Mouse (Mus musculus) heart, embryonic 12.5 days (tissue): ENCODE measurements around the gene Ralgps1. TPM values are rescaled to one million over a fixed set of nuclear protein-coding genes. Genes with fewer than 3 reads are reported as not detected.

Source experiments
- ATAC-seq: fragments of 200-750 bp; cut with Nextera tagmentation; 2 replicates; pipeline ENCODE4 v1.8.0; 2017; ENCODE audit warnings: moderate TSS enrichment, moderate library complexity; ENCODE audit not compliant: insufficient number of reproducible peaks, low FRiP score
- H3K27ac ChIP-seq: fragments of 300-500 bp; sonication (generic); 2 replicates; pipeline ENCODE4 v1.5.1; 2016; ENCODE audit warnings: mild to moderate bottlenecking, moderate library complexity; ENCODE audit not compliant: poor library complexity, severe bottlenecking
- H3K27me3 ChIP-seq: fragments of 300-500 bp; sonication (generic); replicated peaks from 2 replicates; pipeline ENCODE4 v1.6.1; 2016; ENCODE audit warnings: mild to moderate bottlenecking, moderate library complexity
- H3K36me3 ChIP-seq: fragments of 300-500 bp; sonication (generic); 2 replicates; pipeline ENCODE4 v1.6.1; 2016; ENCODE audit warnings: mild to moderate bottlenecking, moderate library complexity
- H3K4me1 ChIP-seq: fragments of 300-500 bp; sonication (generic); replicated peaks from 2 replicates; pipeline ENCODE4 v1.6.1; 2016; ENCODE audit warnings: mild to moderate bottlenecking
- H3K4me2 ChIP-seq: fragments of 300-500 bp; sonication (generic); 2 replicates; pipeline ENCODE4 v1.6.1; 2016; ENCODE audit warnings: mild to moderate bottlenecking, moderate library complexity
- H3K4me3 ChIP-seq: fragments of 300-500 bp; sonication (generic); 2 replicates; pipeline ENCODE4 v1.5.1; 2016; ENCODE audit warnings: mild to moderate bottlenecking
- H3K9ac ChIP-seq: fragments of 300-500 bp; sonication (generic); 2 replicates; pipeline ENCODE4 v1.6.1; 2016; ENCODE audit warnings: mild to moderate bottlenecking, moderate library complexity
- H3K9me3 ChIP-seq: fragments of 300-500 bp; sonication (generic); replicated peaks from 2 replicates; pipeline ENCODE4 v1.6.1; 2016; ENCODE audit warnings: mild to moderate bottlenecking, moderate library complexity
- WGBS: fragments of 180-500 bp; shearing (Covaris S2); methylation state at CpG from one replicate; pipeline ENCODE4 v1.1.7; 2016; 5-methylcytosine and 5-hydroxymethylcytosine counted together
- polyA plus RNA-seq: library from polyadenylated mRNA; unstranded; fragments of >200 nt; fragmentation: Nextera tagmentation; extraction: Ambion mirVana; gene quantifications from 2 replicates; pipeline ENCODE4 v1.2.1, GENCODE M21; 2016

Ralgps1 gene
- polyA plus RNA-seq, 1 experiment from 2014 or later = 6.3 TPM

DNA sequence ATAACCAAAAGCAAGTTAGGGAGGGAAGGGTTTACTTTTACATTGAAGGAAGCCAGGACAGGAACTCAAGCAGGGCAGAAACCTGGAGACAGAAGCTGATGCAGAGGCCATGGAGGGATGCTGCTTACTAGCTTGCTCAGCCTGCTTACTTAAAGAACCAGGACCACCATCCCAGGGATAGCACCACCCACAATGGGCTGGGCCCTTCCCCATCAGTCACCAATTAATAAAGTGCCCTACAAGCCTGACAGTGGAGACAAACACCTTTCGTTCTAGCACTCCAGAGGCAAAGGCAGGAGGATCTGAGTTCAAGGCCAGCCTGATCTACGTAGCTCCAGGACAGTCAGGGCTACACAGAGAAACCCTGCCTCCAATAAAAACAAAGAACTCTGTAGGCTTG is 23.8 kb upstream of the Ralgps1 start:
- 80% methylated on average over 2 of the region's 2 CpGs for WGBS
- Histone ChIP-seq H3K27ac (no peak overlapping the region), H3K36me3 (no peaks in the 10 kb centered on the region), H3K4me2 (no peak overlapping the region), H3K9ac (no peak overlapping the region), H3K27me3 (no peaks in the 10 kb centered on the region), H3K4me3 (no peak overlapping the region), H3K9me3 (0 out of 2 replicates have a peak, but pooled peaks cover 2% of the 10 kb centered on the region), H3K4me1 (no peaks in the 10 kb centered on the region)
- no peak for ATAC-seq

DNA sequence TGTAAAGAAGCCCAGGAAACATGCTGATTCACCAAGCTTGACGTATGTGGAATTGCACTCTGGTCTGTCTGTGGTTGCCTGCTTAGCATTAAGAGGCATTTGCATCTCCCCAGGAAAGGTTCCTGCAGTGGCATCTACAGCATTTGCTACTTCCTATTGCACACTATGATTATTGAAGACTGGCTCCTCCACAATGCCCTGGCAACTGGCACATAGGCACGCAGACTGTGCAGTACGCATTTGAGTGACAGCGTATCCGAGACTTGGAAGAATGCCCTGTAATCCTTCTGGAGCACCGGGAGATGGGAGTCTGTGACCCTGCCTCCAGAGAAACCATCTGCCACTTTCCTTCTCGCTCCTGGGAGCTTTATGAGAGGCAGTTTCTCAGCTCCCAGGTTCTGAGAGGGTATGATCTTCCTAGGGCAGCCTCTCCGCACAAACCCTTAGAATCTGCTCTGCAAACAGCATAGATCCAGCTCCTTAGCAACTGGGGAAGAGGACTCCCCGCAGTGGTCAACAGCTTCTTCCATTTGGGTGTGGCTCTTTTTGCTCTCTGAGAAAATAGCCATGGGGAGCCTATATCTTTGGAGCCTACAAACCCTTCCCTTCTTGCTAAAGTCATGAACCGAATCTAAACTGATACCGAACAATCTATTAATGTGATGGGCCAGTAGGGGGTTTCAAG is 22.8 kb upstream of the Ralgps1 start:
- 69% methylated on average over 11 of the region's 11 CpGs for WGBS
- Histone ChIP-seq H3K4me2 (no peak overlapping the region), H3K27me3 (no peaks in the 10 kb centered on the region), H3K36me3 (no peaks in the 10 kb centered on the region), H3K27ac (no peak overlapping the region), H3K4me3 (no peak overlapping the region), H3K9me3 (peaks cover 5% of the 10 kb centered on the region; the same call in 1 of the 2 replicates), H3K9ac (no peak overlapping the region), H3K4me1 (no peaks in the 10 kb centered on the region)
- no peak for ATAC-seq

DNA sequence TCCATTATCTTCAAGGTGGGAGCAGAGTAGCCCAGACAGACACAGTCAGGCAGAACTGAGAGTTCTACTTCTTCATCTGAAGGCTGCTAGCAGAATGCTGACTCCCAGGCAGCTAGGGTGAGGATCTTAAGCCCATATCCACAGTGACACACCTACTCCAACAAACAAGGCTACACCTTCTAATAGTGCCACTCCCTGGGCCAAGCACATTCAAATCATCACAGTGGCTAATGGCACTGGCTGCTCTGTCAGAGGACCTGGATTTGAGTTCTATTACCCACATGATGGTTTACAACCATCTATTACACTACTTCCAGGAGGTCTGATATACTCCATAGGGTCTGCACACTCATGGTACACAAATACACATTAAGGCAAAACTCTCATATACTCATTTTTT is 21.7 kb upstream of the Ralgps1 start:
- no peak overlapping the region for H3K27ac ChIP-seq
- H3K4me1 ChIP-seq = no peaks in the 10 kb centered on the region
- no peak overlapping the region for H3K4me2 ChIP-seq
- no peaks in the 10 kb centered on the region for H3K27me3 ChIP-seq
- H3K9ac ChIP-seq = no peak overlapping the region
- H3K36me3 ChIP-seq = no peaks in the 10 kb centered on the region
- H3K9me3 ChIP-seq = peaks cover 5% of the 10 kb centered on the region; the same call in 1 of the 2 replicates
- no peak overlapping the region for H3K4me3 ChIP-seq
- no peak for ATAC-seq

DNA sequence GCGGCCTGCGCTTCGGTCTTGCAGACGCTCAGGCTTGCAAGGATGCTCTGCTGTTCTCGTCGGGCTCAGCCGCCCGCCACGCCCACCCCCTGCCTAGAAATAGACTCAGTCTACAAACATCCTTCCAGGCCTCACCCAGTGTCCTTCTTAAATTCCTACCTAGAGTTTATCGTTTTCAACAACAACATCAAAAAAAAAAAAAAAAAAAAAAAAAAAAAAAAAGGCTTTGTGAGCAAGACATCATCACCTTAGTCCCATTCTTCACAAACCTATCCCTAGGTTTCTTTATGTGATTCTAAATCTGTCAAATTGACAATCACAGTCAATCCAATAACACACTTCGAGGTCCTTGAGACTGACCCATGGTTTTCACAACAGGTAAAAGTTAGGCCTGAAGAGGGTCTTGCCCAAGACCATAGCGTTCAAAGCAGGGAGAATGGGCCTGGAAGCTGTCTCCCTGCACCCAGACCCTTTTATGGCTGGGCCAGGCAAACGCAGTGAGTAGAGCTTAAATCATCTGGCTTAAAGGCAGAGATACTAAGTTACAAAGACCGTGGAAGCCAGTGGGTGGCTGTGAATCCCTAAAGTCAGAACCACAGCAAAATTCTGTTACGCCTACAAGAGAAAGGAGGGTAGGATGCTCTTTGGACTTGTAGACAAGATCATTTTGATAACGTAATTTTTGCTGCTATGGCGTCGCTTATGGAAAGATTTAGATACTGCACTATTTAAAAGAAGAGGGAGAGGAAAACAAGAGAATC is 542 bp upstream of the Ralgps1 start:
- Histone ChIP-seq H3K27me3 (no peaks in the 10 kb centered on the region), H3K4me2 (peak overlapping the region; percentile 97), H3K4me1 (peaks cover 6% of the 10 kb centered on the region), H3K36me3 (no peaks in the 10 kb centered on the region), H3K27ac (no peak overlapping the region), H3K9me3 (no peaks in the 10 kb centered on the region), H3K4me3 (peak overlapping the region; percentile 88), H3K9ac (no peak overlapping the region; the same call in 1 of the 2 replicates)
- WGBS = 37% methylated on average over 15 of the region's 18 CpGs
- ATAC-seq = no peak

DNA sequence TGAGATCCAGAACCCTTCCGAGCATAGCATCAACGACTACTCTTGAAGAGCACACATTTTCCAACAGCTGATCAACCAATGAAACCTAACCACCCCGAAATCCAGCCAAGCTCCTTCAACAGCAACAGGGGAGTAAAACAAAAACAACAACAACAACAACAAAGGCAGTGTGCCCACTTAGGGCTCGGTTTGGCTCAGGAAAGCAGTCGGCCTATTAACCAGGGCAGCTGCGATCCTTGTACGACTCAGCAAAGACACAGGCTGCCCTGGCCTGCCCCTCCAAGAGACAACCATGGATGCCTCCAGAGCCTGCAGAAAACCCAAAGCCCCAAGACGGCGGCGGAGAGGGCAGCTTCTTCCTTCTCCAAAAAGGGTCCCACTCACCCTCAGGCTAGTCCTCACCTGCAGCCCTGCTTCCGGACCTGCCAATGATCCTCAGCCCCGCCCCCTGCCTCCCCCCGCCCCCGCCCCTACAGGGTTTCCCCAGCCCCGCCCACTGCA is 960 bp downstream of the Ralgps1 start:
- no peak for ATAC-seq
- H3K36me3 ChIP-seq = no peaks in the 10 kb centered on the region
- H3K4me1 ChIP-seq = peaks cover 12% of the 10 kb centered on the region
- H3K4me2 ChIP-seq = peak overlapping the region; percentile 97
- H3K9ac ChIP-seq = peak overlapping the region; percentile 89
- no peaks in the 10 kb centered on the region for H3K27me3 ChIP-seq
- WGBS = 15% methylated on average over 15 of the region's 15 CpGs
- H3K4me3 ChIP-seq = peak overlapping the region; percentile 88
- no peaks in the 10 kb centered on the region for H3K9me3 ChIP-seq
- no peak overlapping the region for H3K27ac ChIP-seq

DNA sequence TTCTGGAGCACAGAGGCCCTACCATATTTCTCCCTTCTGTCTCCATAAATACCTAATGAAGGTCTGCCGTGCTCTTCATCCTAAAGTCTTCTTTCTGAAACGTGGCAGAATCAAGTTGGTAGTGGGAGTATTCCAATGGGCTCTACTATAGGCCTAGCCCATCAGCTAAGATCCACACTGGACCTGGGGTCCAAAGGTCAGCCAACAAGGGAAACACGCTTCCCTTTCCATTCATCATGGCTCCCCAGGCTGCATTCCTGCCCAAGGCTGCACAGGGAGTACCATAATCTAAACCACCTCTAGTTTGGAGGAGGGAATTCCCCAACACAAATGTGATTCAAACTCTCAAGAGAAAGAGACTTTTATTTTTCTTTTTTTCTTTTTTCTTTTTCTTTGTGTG is 1.8 kb downstream of the Ralgps1 start:
- Histone ChIP-seq H3K27ac (no peak overlapping the region), H3K4me2 (no peak overlapping the region), H3K9ac (no peak overlapping the region), H3K9me3 (no peaks in the 10 kb centered on the region), H3K4me3 (no peak overlapping the region), H3K36me3 (no peaks in the 10 kb centered on the region), H3K27me3 (no peaks in the 10 kb centered on the region), H3K4me1 (peaks cover 12% of the 10 kb centered on the region)
- 73% methylated on average over 3 of the region's 3 CpGs for WGBS
- ATAC-seq = no peak

DNA sequence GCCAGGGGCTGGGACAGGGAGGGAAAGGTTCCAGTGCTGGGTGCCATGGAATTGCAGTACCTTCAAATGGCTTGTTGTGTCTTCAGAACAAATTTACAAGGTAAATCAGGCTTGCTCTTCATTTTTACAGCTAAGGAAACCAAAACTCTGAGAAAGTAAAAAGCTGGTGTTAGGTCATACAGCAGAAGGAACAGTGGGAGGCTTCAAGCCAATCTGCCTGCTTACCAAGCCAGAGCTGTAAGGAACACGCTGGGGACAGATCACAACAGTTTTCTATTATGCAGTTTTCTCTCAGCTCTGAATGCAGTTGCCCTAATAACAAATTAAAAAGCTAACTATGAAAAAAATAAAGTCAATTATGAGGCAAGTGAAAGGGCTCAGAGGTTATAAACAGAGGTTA is 2.8 kb downstream of the Ralgps1 start:
- peaks cover 12% of the 10 kb centered on the region for H3K4me1 ChIP-seq
- no peaks in the 10 kb centered on the region for H3K36me3 ChIP-seq
- H3K9me3 ChIP-seq = no peaks in the 10 kb centered on the region
- H3K9ac ChIP-seq = no peak overlapping the region
- H3K27me3 ChIP-seq = no peaks in the 10 kb centered on the region
- H3K4me2 ChIP-seq = no peak overlapping the region
- no peak overlapping the region for H3K4me3 ChIP-seq
- H3K27ac ChIP-seq = no peak overlapping the region
- no peak for ATAC-seq
- WGBS = 79% methylated on average over 1 of the region's 1 CpGs

DNA sequence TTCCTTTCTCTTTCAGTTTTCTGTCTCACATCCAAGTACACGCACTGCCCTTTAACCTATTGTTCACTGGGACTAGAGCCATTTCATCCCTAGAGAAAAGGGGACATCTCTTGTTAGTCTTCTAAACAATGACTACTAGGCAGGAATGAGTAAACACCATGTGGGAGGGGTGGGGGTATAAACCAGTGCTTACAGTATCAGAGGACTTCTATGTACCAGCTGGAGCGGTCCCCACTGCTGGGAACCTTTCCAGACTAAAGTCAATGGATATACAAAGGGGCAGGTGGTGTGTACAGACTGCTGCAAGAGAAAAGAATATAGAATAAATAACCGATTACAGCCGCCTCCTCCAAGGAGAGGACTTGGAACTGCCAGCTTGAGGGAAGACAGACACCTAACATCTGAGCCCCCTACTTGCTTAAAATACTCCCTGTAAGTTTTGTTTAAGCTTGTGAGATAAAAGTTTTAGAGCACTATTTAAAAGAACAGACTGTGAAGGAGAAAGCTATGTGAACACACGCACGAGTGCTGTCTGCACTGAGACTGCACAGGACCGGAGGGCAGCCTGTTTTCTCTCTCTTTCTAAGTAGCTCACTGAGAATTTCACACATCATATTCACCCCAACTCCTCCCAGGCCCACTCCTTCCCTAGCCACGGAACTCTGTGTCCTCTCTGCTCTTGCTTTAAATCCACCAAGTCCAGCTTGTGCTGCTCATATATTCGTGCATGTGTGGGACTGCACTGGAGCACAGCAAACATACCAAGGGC is 5.4 kb downstream of the Ralgps1 start:
- peak overlapping the region; percentile 34 for H3K27ac ChIP-seq
- H3K4me3 ChIP-seq = no peak overlapping the region
- 52% methylated on average over 9 of the region's 9 CpGs for WGBS
- no peaks in the 10 kb centered on the region for H3K36me3 ChIP-seq
- no peaks in the 10 kb centered on the region for H3K27me3 ChIP-seq
- H3K9ac ChIP-seq = no peak overlapping the region
- ATAC-seq = no peak
- no peak overlapping the region for H3K4me2 ChIP-seq
- peaks cover 23% of the 10 kb centered on the region for H3K4me1 ChIP-seq
- H3K9me3 ChIP-seq = no peaks in the 10 kb centered on the region

DNA sequence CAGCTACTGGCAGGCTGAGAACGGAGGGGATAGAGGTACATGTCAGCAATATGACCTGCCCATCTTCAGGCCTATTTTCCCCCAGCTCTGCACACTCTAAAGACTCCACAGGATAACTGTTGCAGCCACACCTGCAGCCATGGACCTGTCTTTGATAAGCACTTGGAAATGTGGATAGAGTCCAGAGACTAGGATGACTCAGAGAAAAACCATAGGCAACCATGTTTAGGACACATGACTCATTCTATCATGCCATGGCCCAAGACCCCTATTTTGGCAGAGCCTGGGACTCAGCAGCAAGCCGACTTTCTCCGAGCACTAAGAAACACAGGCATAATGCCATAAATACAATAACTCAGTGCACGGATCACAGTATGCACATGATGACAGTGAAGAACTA is 6.6 kb downstream of the Ralgps1 start:
- 90% methylated on average over 4 of the region's 4 CpGs for WGBS
- Histone ChIP-seq H3K9me3 (no peaks in the 10 kb centered on the region), H3K4me3 (no peak overlapping the region), H3K9ac (no peak overlapping the region), H3K4me2 (no peak overlapping the region), H3K36me3 (no peaks in the 10 kb centered on the region), H3K27me3 (no peaks in the 10 kb centered on the region), H3K4me1 (peaks cover 21% of the 10 kb centered on the region), H3K27ac (no peak overlapping the region)
- ATAC-seq = no peak

DNA sequence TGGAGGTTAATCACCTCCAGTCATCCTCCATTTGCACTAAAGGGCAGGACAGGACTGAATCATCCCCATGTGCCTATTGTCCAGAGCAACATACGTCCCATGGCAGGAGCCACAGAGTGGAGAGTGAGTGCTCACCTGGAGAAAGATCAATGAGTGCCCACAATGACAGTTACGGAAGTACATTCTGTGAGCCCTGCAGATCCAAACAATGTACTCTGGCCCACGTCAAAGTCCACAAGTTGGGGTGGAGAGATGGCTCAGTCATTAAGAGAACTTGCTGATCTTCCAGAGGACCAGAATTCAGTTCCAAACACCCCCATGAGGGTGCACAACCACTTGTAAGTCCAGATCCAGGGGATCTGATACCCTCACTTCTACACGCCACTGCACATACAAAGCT is 7.4 kb downstream of the Ralgps1 start:
- H3K9ac ChIP-seq = no peak overlapping the region
- H3K4me3 ChIP-seq = no peak overlapping the region
- H3K27ac ChIP-seq = no peak overlapping the region
- H3K9me3 ChIP-seq = no peaks in the 10 kb centered on the region
- no peak overlapping the region for H3K4me2 ChIP-seq
- WGBS = 78% methylated on average over 4 of the region's 4 CpGs
- no peaks in the 10 kb centered on the region for H3K27me3 ChIP-seq
- H3K4me1 ChIP-seq = peaks cover 21% of the 10 kb centered on the region
- no peak for ATAC-seq
- H3K36me3 ChIP-seq = no peaks in the 10 kb centered on the region

DNA sequence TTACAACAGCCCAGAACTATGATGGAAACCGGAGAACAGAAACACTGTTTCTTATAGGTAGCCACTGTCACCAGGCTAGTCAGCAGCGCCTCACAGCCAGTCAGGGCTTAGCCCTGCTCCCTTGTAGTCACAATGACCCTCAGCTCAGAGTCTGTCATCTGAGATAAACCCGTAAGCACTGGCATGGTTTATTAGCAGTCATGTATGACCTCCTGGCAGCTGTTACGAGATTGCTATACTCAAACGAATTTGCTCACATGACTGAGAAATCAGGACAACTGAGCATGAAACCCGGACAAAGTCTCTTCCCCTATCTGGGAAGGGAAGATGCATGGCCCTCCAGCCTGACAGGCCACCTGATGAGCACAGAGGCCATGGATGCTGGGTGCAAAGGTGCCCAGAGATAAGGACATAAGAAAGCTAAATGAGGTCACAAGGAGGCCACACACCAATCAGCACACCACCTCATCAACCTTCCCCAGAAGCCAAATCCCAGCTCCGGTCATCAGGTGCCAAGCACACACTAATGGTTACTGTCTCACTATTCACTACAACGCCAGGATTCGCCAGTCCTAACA is 10.1 kb downstream of the Ralgps1 start:
- H3K4me3 ChIP-seq = no peak overlapping the region
- no peak overlapping the region for H3K27ac ChIP-seq
- no peak for ATAC-seq
- no peak overlapping the region for H3K9ac ChIP-seq
- H3K27me3 ChIP-seq = no peaks in the 10 kb centered on the region
- H3K4me2 ChIP-seq = no peak overlapping the region
- H3K9me3 ChIP-seq = no peaks in the 10 kb centered on the region
- whole genome bisulfite sequencing = 54% methylated on average over 9 of the region's 9 CpGs
- peaks cover 16% of the 10 kb centered on the region for H3K4me1 ChIP-seq
- no peaks in the 10 kb centered on the region for H3K36me3 ChIP-seq
